Mouse (Mus musculus): ENCODE results near the gene Rftn1. TPM values are rescaled to one million over a fixed set of nuclear protein-coding genes. Genes with fewer than 3 reads are reported as not detected.

Gene Rftn1
- polyA plus RNA-seq, 2 experiments, result 14.6 to 15.0 TPM

DNA sequence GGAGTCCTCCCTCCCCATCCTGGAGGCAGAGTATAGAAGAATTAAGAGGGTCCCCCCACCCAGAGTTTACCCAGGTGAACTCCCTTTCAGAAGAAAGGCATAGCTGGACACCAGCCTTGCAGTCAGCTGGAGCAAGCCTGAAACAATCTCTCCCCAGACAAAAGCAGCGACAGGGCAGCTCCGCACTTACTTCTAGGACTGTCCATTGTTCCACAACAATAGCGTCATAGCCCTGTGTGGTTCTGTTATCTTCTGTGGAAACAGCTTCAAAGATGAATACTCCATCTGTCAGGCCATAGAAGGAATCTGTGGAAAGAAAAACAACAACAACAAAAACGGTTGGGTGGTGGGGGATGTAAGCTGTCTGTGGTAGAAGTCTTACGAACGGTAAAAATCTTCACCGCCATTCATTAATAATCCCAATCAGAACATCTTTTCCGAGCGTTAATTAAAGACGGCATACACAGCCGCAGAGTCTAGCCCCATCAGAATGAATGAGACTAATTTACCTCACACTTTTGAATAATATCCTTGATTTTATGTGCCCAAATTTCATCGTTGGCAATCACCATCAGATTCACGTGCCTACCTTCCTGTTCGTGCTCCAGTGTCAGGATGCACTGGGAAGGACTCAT lies 153.6 kb downstream of the Rftn1 start:
- Histone ChIP-seq H3K9me3 (ENCODE audit: control insufficient read depth, low read length) (no peaks in the 10 kb centered on the region), H3K4me1 (ENCODE audit: control insufficient read depth, insufficient read depth, low read length) (no peaks in the 10 kb centered on the region), H3K4me2 (replicated peaks; ENCODE audit: low read depth, low read length, severe bottlenecking) (no peak overlapping the region), H3K27me3 (ENCODE audit: control insufficient read depth, insufficient read depth, low read length) (no peaks in the 10 kb centered on the region), H3K27ac (replicated peaks; ENCODE audit: low read depth, low read length) (no peak overlapping the region), H3K4me3 (replicated peaks; ENCODE audit: low read length) (no peak overlapping the region), H3K9ac (ENCODE audit: low read depth, low read length, severe bottlenecking) (no peak overlapping the region), H3K36me3 (ENCODE audit: control insufficient read depth, insufficient read depth, low read length) (no peaks in the 10 kb centered on the region)
- WGBS, result 87% methylated on average over 14 of the region's 14 CpGs
- no peak for DNase-seq (ENCODE audit: low spot score)
- TF ChIP-seq POLR2A (IDR thresholded peaks at IDR 0.05; ENCODE audit: borderline replicate concordance, extremely low read depth, insufficient read depth, insufficient read length), result no peak
- no peak for ATAC-seq (ENCODE audit: low FRiP score, low read depth)

- H3K27ac ChIP-seq (replicated peaks; ENCODE audit: low read depth, low read length), result no peak overlapping the region
- no peak overlapping the region for H3K4me2 ChIP-seq (replicated peaks; ENCODE audit: low read depth, low read length, severe bottlenecking)
- H3K27me3 ChIP-seq (ENCODE audit: control insufficient read depth, insufficient read depth, low read length), result no peaks in the 10 kb centered on the region
- DNase-seq (ENCODE audit: low spot score) (no peak), ATAC-seq (ENCODE audit: low FRiP score, low read depth) (no peak)
- no peaks in the 10 kb centered on the region for H3K36me3 ChIP-seq (ENCODE audit: control insufficient read depth, insufficient read depth, low read length)
- no peak overlapping the region for H3K9ac ChIP-seq (ENCODE audit: low read depth, low read length, severe bottlenecking)
- TF ChIP-seq POLR2A (IDR thresholded peaks at IDR 0.05; ENCODE audit: borderline replicate concordance, extremely low read depth, insufficient read depth, insufficient read length), result no peak
- no peaks in the 10 kb centered on the region for H3K9me3 ChIP-seq (ENCODE audit: control insufficient read depth, low read length)
- H3K4me1 ChIP-seq (ENCODE audit: control insufficient read depth, insufficient read depth, low read length), result no peaks in the 10 kb centered on the region
- 76% methylated on average over 6 of the region's 6 CpGs for WGBS
- H3K4me3 ChIP-seq (replicated peaks; ENCODE audit: low read length), result no peak overlapping the region
Measured at GRCm38 (mm10) chr17:50033698-50034097, 156.8 kb downstream of the Rftn1 start.

- no peak for TF ChIP-seq POLR2A (IDR thresholded peaks at IDR 0.05; ENCODE audit: borderline replicate concordance, extremely low read depth, insufficient read depth, insufficient read length)
- no peak for ATAC-seq (ENCODE audit: low FRiP score, low read depth)
- no peaks in the 10 kb centered on the region for H3K4me1 ChIP-seq (ENCODE audit: control insufficient read depth, insufficient read depth, low read length)
Measured at GRCm38 (mm10) chr17:50031548-50032491, 158.7 kb downstream of the Rftn1 start.

GRCm38 (mm10) chr17:50025651-50026050 lies 164.8 kb downstream of the Rftn1 start:
- no peak for ATAC-seq (ENCODE audit: low FRiP score, low read depth)
- no peaks in the 10 kb centered on the region for H3K4me1 ChIP-seq (ENCODE audit: control insufficient read depth, insufficient read depth, low read length)
- H3K27me3 ChIP-seq (ENCODE audit: control insufficient read depth, insufficient read depth, low read length), result no peaks in the 10 kb centered on the region
- H3K9ac ChIP-seq (ENCODE audit: low read depth, low read length, severe bottlenecking), result no peak overlapping the region
- no peaks in the 10 kb centered on the region for H3K36me3 ChIP-seq (ENCODE audit: control insufficient read depth, insufficient read depth, low read length)
- no peak overlapping the region for H3K4me2 ChIP-seq (replicated peaks; ENCODE audit: low read depth, low read length, severe bottlenecking)
- no peak for DNase-seq (ENCODE audit: low spot score)
- H3K9me3 ChIP-seq (ENCODE audit: control insufficient read depth, low read length), result no peaks in the 10 kb centered on the region
- no peak overlapping the region for H3K4me3 ChIP-seq (replicated peaks; ENCODE audit: low read length)
- no peak for TF ChIP-seq POLR2A (IDR thresholded peaks at IDR 0.05; ENCODE audit: borderline replicate concordance, extremely low read depth, insufficient read depth, insufficient read length)
- WGBS, result 89% methylated on average over 1 of the region's 1 CpGs
- no peak overlapping the region for H3K27ac ChIP-seq (replicated peaks; ENCODE audit: low read depth, low read length)

More at GRCm38 (mm10) chr17:50031548-50032491, 158.7 kb downstream of the Rftn1 start:
- Histone ChIP-seq H3K4me3 (replicated peaks; ENCODE audit: low read length) (no peak overlapping the region), H3K9me3 (ENCODE audit: control insufficient read depth, low read length) (no peaks in the 10 kb centered on the region), H3K9ac (ENCODE audit: low read depth, low read length, severe bottlenecking) (no peak overlapping the region), H3K4me2 (replicated peaks; ENCODE audit: low read depth, low read length, severe bottlenecking) (no peak overlapping the region), H3K36me3 (ENCODE audit: control insufficient read depth, insufficient read depth, low read length) (no peaks in the 10 kb centered on the region), H3K27ac (replicated peaks; ENCODE audit: low read depth, low read length) (no peak overlapping the region), H3K27me3 (ENCODE audit: control insufficient read depth, insufficient read depth, low read length) (no peaks in the 10 kb centered on the region)
- no peak for DNase-seq (ENCODE audit: low spot score)
- WGBS, result 87% methylated on average over 13 of the region's 13 CpGs

DNA sequence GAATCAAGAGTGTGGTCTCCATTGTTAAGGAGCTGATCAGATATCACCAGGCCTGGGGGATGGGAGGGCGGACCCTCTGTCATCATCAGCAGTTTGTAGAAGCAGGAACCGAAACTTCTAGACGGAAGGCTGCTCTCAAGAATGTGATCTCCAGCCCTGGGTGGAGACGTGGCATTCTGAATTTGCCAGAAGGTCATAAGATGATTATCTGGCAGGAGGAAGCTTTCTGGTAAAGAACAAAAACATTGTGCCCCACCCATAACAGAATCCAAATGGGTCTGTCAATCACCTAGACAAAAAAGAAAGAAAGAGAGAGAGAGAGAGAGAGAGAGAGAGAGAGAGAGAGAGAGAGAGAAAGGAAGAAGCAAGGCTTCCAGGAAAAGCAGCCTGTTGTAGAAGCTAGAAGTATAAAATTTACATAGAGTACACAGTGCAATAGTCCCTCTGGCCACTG lies 165.3 kb downstream of the Rftn1 start:
- ATAC-seq (ENCODE audit: low FRiP score, low read depth) (no peak), DNase-seq (ENCODE audit: low spot score) (no peak)
- Histone ChIP-seq H3K27me3 (ENCODE audit: control insufficient read depth, insufficient read depth, low read length) (no peaks in the 10 kb centered on the region), H3K4me1 (ENCODE audit: control insufficient read depth, insufficient read depth, low read length) (no peaks in the 10 kb centered on the region), H3K36me3 (ENCODE audit: control insufficient read depth, insufficient read depth, low read length) (no peaks in the 10 kb centered on the region), H3K9ac (ENCODE audit: low read depth, low read length, severe bottlenecking) (no peak overlapping the region), H3K27ac (replicated peaks; ENCODE audit: low read depth, low read length) (no peak overlapping the region), H3K4me3 (replicated peaks; ENCODE audit: low read length) (no peak overlapping the region), H3K9me3 (ENCODE audit: control insufficient read depth, low read length) (no peaks in the 10 kb centered on the region), H3K4me2 (replicated peaks; ENCODE audit: low read depth, low read length, severe bottlenecking) (no peak overlapping the region)
- no peak for TF ChIP-seq POLR2A (IDR thresholded peaks at IDR 0.05; ENCODE audit: borderline replicate concordance, extremely low read depth, insufficient read depth, insufficient read length)
- WGBS, result 69% methylated on average over 4 of the region's 4 CpGs

All from limb, embryonic 14.5 days (tissue).